Mouse (Mus musculus) small intestine, adult 2 months (tissue): ENCODE data around the gene Smim26. TPM values are rescaled to one million over a fixed set of nuclear protein-coding genes. Genes with fewer than 3 reads are reported as not detected.
A peak's percentile ranks its signal among the peaks of the same experiment; 100 is the strongest.

Source experiments
- H3K27ac ChIP-seq: fragments of 200-500 bp; 2 replicates; pipeline ENCODE4 v1.5.1; 2012; ENCODE audit warnings: low read depth, low read length, control low read depth, inconsistent platforms; ENCODE audit not compliant: insufficient read depth
- H3K27me3 ChIP-seq: fragments of 200-500 bp; 2 replicates; pipeline ENCODE4 v1.6.1; 2012; ENCODE audit warnings: mild to moderate bottlenecking, moderate library complexity, low read length, inconsistent platforms; ENCODE audit not compliant: control insufficient read depth, insufficient read depth
- H3K36me3 ChIP-seq: fragments of 200-500 bp; 2 replicates; pipeline ENCODE4 v1.6.1; 2012; ENCODE audit warnings: mild to moderate bottlenecking, low read length, control low read depth, inconsistent platforms; ENCODE audit not compliant: control insufficient read depth, insufficient read depth
- H3K4me1 ChIP-seq: fragments of 200-500 bp; 2 replicates; pipeline ENCODE4 v1.6.1; 2012; ENCODE audit warnings: low read length, inconsistent platforms, mixed read lengths; ENCODE audit not compliant: control insufficient read depth, insufficient read depth, insufficient read length
- H3K4me3 ChIP-seq: fragments of 200-500 bp; 2 replicates; pipeline ENCODE4 v1.5.1; 2012; ENCODE audit warnings: low read depth, mild to moderate bottlenecking, control low read depth, inconsistent platforms, low read length, moderate library complexity
- CTCF ChIP-seq: fragments of 200-500 bp; IDR thresholded peaks from 2 replicates; pipeline ENCODE4 v1.5.1; 2012; ENCODE audit warnings: low read depth, mild to moderate bottlenecking, control low read depth, inconsistent platforms, low read length, moderate library complexity, mixed read lengths; ENCODE audit not compliant: insufficient replicate concordance, insufficient read length; ENCODE audit errors: extremely low read depth
- POLR2A ChIP-seq: fragments of 200-500 bp; IDR thresholded peaks from 2 replicates; pipeline ENCODE4 v1.6.1; 2012; ENCODE audit warnings: low read depth, mild to moderate bottlenecking, control low read depth, inconsistent platforms, low read length, moderate library complexity
- WGBS: fragments of 180-500 bp; shearing (Covaris S2); methylation state at CpG from one replicate; pipeline ENCODE4 v1.1.7; 2018; 5-methylcytosine and 5-hydroxymethylcytosine counted together
- polyA plus RNA-seq: library from polyadenylated mRNA; depleted of rRNA; stranded (reverse); fragments of >200 nt; gene quantifications from 2 replicates; pipeline ENCODE4 v1.2.3, GENCODE M21; 2012

The Smim26 gene
- polyA plus RNA-seq, 1 experiment: 1.8 TPM

DNA sequence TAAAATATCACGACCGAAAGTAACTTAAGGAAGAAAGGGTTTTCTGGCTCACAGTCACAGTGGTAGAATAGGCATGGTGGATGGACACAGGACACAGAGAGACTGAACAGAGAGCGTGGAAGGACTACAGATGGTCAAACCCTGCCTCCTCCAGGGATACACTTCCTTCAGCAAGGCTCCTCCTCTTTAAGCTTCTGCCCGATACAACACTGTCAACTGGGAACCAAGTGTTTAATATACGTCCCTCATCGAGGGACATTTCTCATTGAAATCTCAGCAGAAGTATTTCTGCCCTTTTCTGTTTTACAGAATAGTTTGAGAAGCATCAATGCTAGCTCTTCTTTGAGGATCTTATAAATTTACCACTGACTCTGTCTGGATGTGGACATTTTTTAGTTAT, 20.1 kb downstream of the Smim26 start:
- Histone ChIP-seq H3K36me3 (no peaks in the 10 kb centered on the region), H3K27me3 (no peaks in the 10 kb centered on the region), H3K27ac (no peak overlapping the region), H3K4me1 (peaks cover 3% of the 10 kb centered on the region; the same call in 1 of the 2 replicates), H3K4me3 (no peak overlapping the region)
- WGBS: 93% methylated on average over 6 of the region's 6 CpGs
- TF ChIP-seq POLR2A: no peak
- TF ChIP-seq CTCF: no peak

DNA sequence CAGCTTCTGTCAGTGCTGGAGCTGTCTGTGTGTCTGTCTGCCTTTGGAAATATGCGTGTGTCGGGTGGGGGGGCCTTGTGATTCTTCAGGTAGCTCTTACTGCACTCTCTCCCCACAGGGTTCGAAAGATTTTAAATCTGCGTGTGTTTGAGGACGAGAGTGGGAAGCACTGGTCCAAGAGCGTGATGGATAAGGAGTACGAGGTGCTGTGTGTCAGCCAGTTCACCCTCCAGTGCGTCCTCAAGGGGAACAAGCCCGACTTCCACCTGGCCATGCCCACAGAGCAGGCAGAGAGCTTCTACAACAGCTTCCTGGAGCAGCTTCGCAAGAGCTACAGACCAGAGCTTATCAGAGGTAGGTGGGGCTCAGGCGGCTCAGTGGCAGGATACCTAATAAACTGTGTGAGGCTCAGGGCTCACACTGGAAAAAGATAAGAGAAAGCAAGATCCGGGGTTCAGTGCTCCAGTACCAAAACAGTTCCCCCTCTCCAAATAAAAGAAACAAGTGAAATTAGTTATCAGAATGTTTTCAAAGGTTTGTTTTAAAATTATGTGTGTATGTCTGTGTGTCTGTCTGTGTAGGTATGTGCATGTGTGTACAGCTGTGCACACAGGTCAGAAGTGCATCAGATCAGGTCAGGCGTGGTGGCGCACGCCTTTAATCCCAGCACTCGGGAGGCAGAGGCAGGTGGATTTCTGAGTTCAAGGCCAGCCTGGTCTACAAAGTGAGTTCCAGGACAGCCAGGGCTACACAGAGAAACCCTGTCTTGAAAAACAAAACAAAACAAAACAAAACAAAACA, 23.4 kb downstream of the Smim26 start:
- no peaks in the 10 kb centered on the region for H3K36me3 ChIP-seq
- peaks cover 3% of the 10 kb centered on the region; the same call in 1 of the 2 replicates for H3K4me1 ChIP-seq
- H3K27ac ChIP-seq: no peak overlapping the region
- 38% methylated on average over 16 of the region's 16 CpGs for WGBS
- TF ChIP-seq CTCF: no peak
- TF ChIP-seq POLR2A: no peak
- H3K4me3 ChIP-seq: no peak overlapping the region
- no peaks in the 10 kb centered on the region for H3K27me3 ChIP-seq

DNA sequence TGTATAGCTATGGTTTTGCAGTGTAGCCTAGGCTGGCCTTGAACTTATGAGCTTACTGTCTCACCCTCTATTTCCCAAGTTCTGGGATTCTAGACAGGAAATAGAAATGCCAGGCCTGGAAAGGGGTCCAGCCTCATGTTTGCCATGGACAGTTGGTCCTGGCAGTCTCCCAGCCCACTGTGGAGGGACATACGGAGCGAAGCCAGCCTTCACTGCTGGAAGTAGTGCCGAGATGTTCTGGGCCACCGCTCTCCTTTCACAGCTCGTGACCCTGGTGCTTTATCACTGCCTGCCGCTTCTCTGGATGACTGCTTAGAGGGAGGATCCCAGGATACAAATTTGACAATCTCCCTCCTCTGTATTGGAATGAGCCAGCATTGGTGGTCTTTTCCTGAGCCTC, 27.6 kb downstream of the Smim26 start:
- WGBS: 96% methylated on average over 6 of the region's 6 CpGs
- peaks cover 3% of the 10 kb centered on the region; the same call in 1 of the 2 replicates for H3K4me1 ChIP-seq
- no peaks in the 10 kb centered on the region for H3K36me3 ChIP-seq
- no peak overlapping the region for H3K27ac ChIP-seq
- no peaks in the 10 kb centered on the region for H3K27me3 ChIP-seq
- TF ChIP-seq CTCF (no peak), POLR2A (no peak)
- H3K4me3 ChIP-seq: no peak overlapping the region

DNA sequence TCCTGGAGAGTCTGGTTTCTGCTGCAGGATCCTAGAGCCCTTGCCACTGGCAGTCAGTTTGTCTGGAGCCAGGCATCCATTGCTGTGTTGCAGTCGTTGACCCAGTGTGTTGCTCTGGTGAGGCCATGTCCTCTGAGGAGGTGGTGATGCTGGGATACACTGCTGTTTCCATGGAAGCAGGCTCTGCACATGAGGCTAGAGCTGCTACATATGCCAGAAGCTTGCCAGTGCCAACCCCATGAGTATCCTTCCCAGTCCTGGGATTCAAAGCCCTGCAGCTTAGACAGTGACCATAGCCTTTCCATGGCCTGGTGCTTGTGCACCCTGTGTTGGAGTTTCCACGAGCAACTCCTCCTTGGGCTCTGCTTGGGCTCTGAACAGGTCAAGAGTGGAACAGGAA, 39.7 kb downstream of the Smim26 start:
- Histone ChIP-seq H3K36me3 (no peaks in the 10 kb centered on the region), H3K4me3 (no peak overlapping the region), H3K27ac (no peak overlapping the region), H3K4me1 (no peaks in the 10 kb centered on the region), H3K27me3 (no peaks in the 10 kb centered on the region)
- TF ChIP-seq POLR2A: no peak
- TF ChIP-seq CTCF: no peak
- 89% methylated on average over 2 of the region's 2 CpGs for WGBS

GRCm38 (mm10) chr2:144634231-144634630, 40.4 kb downstream of the Smim26 start:
- Histone ChIP-seq H3K36me3 (no peaks in the 10 kb centered on the region), H3K4me1 (no peaks in the 10 kb centered on the region), H3K4me3 (no peak overlapping the region), H3K27ac (no peak overlapping the region), H3K27me3 (no peaks in the 10 kb centered on the region)
- TF ChIP-seq CTCF: no peak
- TF ChIP-seq POLR2A: no peak
- 66% methylated on average over 5 of the region's 5 CpGs for WGBS

DNA sequence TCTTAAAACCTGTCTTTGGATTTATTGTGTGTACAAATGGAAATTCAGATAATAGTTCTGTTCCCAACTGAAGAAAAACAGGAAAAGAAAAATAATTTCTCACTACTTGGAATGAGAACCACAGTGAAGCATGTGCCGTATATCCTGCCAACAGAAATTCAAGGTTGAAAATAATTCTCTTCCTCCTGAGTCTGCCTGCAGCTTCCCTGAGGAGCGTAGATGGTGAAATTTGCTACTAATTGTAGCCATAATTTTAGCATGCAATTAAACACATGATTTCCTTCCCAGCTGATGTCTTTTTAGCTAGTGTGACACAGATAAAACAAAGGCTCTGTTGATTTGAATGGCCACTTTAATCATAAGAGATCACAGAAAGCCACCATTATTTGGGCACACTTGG, 40.9 kb downstream of the Smim26 start:
- 78% methylated on average over 2 of the region's 2 CpGs for WGBS
- Histone ChIP-seq H3K27me3 (no peaks in the 10 kb centered on the region), H3K36me3 (no peaks in the 10 kb centered on the region), H3K4me3 (no peak overlapping the region), H3K4me1 (no peaks in the 10 kb centered on the region), H3K27ac (no peak overlapping the region)
- TF ChIP-seq POLR2A: no peak
- TF ChIP-seq CTCF: no peak

- H3K27ac ChIP-seq: no peak overlapping the region
- no peaks in the 10 kb centered on the region for H3K27me3 ChIP-seq
- no peaks in the 10 kb centered on the region for H3K4me1 ChIP-seq
- TF ChIP-seq POLR2A (no peak), CTCF (peak; percentile 94; the same call in 1 of the 2 replicates)
- no peaks in the 10 kb centered on the region for H3K36me3 ChIP-seq
- no peak overlapping the region for H3K4me3 ChIP-seq
- WGBS: 14% methylated on average over 5 of the region's 5 CpGs
Measured at GRCm38 (mm10) chr2:144635644-144636320, 41.9 kb downstream of the Smim26 start.
